Mouse (Mus musculus) ES-Bruce4 (cell line): ENCODE results near the gene Dolk.

Source experiments
- CTCF ChIP-seq: IDR thresholded peaks from one replicate; pipeline ENCODE4 v1.8.1; 2011; ENCODE audit warnings: low read depth, low read length
- EP300 ChIP-seq: IDR thresholded peaks from 2 replicates; pipeline ENCODE4 v1.6.1; 2011; ENCODE audit warnings: low read depth, low read length; ENCODE audit not compliant: insufficient read depth
- POLR2A ChIP-seq: IDR thresholded peaks from one replicate; pipeline ENCODE4 v1.8.1; 2011; ENCODE audit warnings: low read length; ENCODE audit not compliant: insufficient read depth

DNA sequence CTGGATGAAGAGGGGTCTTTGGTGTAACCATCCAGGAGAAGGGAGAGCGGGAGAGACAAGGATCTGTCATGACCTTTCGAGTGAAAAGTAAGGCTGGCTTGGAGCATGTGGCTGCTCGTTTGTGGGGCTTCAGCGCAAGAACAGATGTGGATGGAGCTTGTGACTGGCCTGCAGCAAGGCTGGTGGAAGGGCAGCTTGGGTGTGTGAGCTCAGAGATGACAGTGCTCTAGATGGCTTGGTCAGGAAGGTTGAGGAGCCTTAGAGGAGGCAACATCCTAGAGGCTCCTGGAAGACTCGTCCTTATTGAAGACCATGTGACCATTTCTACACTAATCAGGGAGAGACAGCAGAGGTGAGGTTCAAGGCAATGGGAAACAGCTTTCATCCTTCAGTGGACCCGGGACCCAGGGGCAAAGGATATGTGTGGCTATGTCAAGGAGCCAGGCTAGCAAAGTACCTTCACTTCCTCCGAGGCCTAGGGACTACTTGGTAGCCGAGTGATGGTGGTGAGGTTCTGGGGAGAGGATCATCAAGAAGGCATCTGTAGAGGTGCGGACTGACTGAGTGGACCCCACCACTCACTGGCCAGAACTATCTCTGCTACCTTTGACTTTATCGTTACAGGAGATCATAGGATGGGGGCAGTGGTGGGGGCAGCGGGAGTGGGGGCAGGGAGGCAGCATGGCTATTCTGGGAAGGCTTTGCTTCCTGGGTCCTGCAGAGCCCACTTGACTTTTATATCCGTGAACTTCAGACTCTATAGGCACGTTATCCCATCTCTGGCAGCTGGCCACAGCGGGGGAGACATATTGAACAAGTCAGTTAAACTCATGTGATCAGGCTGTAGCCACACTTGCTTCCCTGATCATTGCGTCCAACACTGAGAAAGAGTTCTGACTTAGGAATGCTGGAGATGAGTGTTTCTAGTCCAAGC lies 26.7 kb downstream of the Dolk start:
- no peak for TF ChIP-seq POLR2A
- TF ChIP-seq CTCF = no peak
- no peak for TF ChIP-seq EP300
